Mouse (Mus musculus): ENCODE measurements at regions not wholly inside any gene's neighbourhood (a gene's known extent, or its start where the extent isn't known, plus 50 kb on each side); places are given as distances from the start of the nearest gene placed in this dataset.

- H3K4me1 ChIP-seq = no peaks in the 10 kb centered on the region
- no peaks in the 10 kb centered on the region for H3K27me3 ChIP-seq
- H3K4me3 ChIP-seq = no peak overlapping the region
- no peak overlapping the region for H3K4me2 ChIP-seq
- H3K36me3 ChIP-seq = no peaks in the 10 kb centered on the region
- no peaks in the 10 kb centered on the region for H3K9me3 ChIP-seq
- no peak overlapping the region for H3K9ac ChIP-seq
- no peak for ATAC-seq (ENCODE audit: insufficient number of reproducible peaks, low FRiP score, low TSS enrichment, low read depth)
- no peak overlapping the region for H3K27ac ChIP-seq
- 49% methylated on average over 6 of the region's 6 CpGs for WGBS
These were observed 51.8 kb upstream of the Zdhhc25 start for GRCm38 (mm10) chr15:88548261-88548660.
